Mouse (Mus musculus) lung, adult 2 months (tissue): ENCODE measurements around the gene Mrps14.

Experiments used
- CTCF ChIP-seq: fragments of 200-500 bp; IDR thresholded peaks from 2 replicates; pipeline ENCODE4 v1.5.1; 2011; ENCODE audit warnings: mild to moderate bottlenecking, low read length, control low read depth; ENCODE audit not compliant: insufficient read depth
- POLR2A ChIP-seq: fragments of 200-500 bp; IDR thresholded peaks from 2 replicates; pipeline ENCODE4 v1.6.1; 2011; ENCODE audit warnings: low read depth, mild to moderate bottlenecking, control low read depth, low read length, borderline replicate concordance; ENCODE audit errors: extremely low read depth

GRCm38 (mm10) chr1:160147274-160147673 lies 47.7 kb upstream of the Mrps14 start:
- TF ChIP-seq POLR2A (no peak), CTCF (no peak)
